Mouse (Mus musculus) midbrain, postnatal 0 days (tissue): ENCODE measurements around the gene Gm49318. TPM values are rescaled to one million over a fixed set of nuclear protein-coding genes. Genes with fewer than 3 reads are reported as not detected.
A peak's percentile ranks its signal among the peaks of the same experiment; 100 is the strongest.

ENCODE experiments used
- ATAC-seq: fragments of 200-750 bp; cut with Nextera tagmentation; 2 replicates; pipeline ENCODE4 v1.8.0; 2017; ENCODE audit warnings: moderate number of reproducible peaks, mild to moderate bottlenecking, moderate TSS enrichment, moderate library complexity; ENCODE audit not compliant: low FRiP score
- DNase-seq: peaks from one replicate; pipeline ENCODE4 v3.0.0-alpha.2; 2015; ENCODE audit warnings: low spot score
- H3K27ac ChIP-seq: fragments of 300-500 bp; sonication (generic); 2 replicates; pipeline ENCODE4 v1.5.1; 2014; ENCODE audit warnings: low read depth, mild to moderate bottlenecking, low read length, mixed read lengths
- H3K27me3 ChIP-seq: fragments of 300-500 bp; sonication (generic); 2 replicates; pipeline ENCODE4 v1.6.1; 2014; ENCODE audit warnings: low read length, control low read depth, mixed read lengths; ENCODE audit not compliant: insufficient read depth
- H3K36me3 ChIP-seq: fragments of 300-500 bp; sonication (generic); 2 replicates; pipeline ENCODE4 v1.6.1; 2014; ENCODE audit warnings: low read length, control low read depth, mixed read lengths; ENCODE audit not compliant: insufficient read depth
- H3K4me1 ChIP-seq: fragments of 300-500 bp; sonication (generic); 2 replicates; pipeline ENCODE4 v1.6.1; 2014; ENCODE audit warnings: mild to moderate bottlenecking, control low read depth, antibody characterized with exemption, low read length, mixed read lengths; ENCODE audit not compliant: insufficient read depth
- H3K4me2 ChIP-seq: fragments of 300-500 bp; sonication (generic); 2 replicates; pipeline ENCODE4 v1.6.1; 2014; ENCODE audit warnings: low read depth, mild to moderate bottlenecking, low read length, mixed read lengths; ENCODE audit not compliant: poor library complexity, severe bottlenecking
- H3K4me3 ChIP-seq: fragments of 300-500 bp; sonication (generic); 2 replicates; pipeline ENCODE4 v1.5.1; 2014; ENCODE audit warnings: low read depth, mild to moderate bottlenecking, low read length, moderate library complexity
- H3K9ac ChIP-seq: fragments of 300-500 bp; sonication (generic); replicated peaks from 2 replicates; pipeline ENCODE4 v1.6.1; 2014; ENCODE audit warnings: mild to moderate bottlenecking, low read length, moderate library complexity, mixed read lengths; ENCODE audit not compliant: poor library complexity, severe bottlenecking
- H3K9me3 ChIP-seq: fragments of 300-500 bp; sonication (generic); 2 replicates; pipeline ENCODE4 v1.6.1; 2016; ENCODE audit warnings: low read length, control low read depth
- CTCF ChIP-seq: IDR thresholded peaks from 2 replicates; pipeline ENCODE4 v1.5.1; 2016; ENCODE audit warnings: antibody characterized with exemption, mild to moderate bottlenecking
- WGBS: fragments of 180-500 bp; shearing (Covaris S2); extraction: QIAGEN DNeasy Blood & Tissue Kit; methylation state at CpG from one replicate; pipeline ENCODE4 v1.1.7; 2014; 5-methylcytosine and 5-hydroxymethylcytosine counted together
- polyA plus RNA-seq: library from polyadenylated mRNA; unstranded; fragments of >200 nt; fragmentation: Nextera tagmentation; extraction: Ambion mirVana; gene quantifications from 2 replicates; pipeline ENCODE4 v1.2.1, GENCODE M21; 2015
- total RNA-seq: library from RNA; depleted of rRNA; stranded (reverse); fragments of >200 nt; gene quantifications from 2 replicates; pipeline ENCODE4 v1.2.3, GENCODE M21; 2014

Gene Gm49318
- total and polyA plus RNA-seq, 2 experiments from 2014 or later = 0.36 TPM; not detected in 1

GRCm38 (mm10) chr9:22089986-22090385 is 18.9 kb upstream of the Gm49318 start:
- Histone ChIP-seq H3K27ac (no peak overlapping the region), H3K4me1 (0 out of 2 replicates have a peak, but pooled peaks cover 4% of the 10 kb centered on the region), H3K27me3 (no peaks in the 10 kb centered on the region), H3K9ac (no peak overlapping the region), H3K4me3 (no peak overlapping the region), H3K9me3 (no peaks in the 10 kb centered on the region), H3K36me3 (no peaks in the 10 kb centered on the region), H3K4me2 (no peak overlapping the region)
- 79% methylated on average over 7 of the region's 7 CpGs for WGBS
- ATAC-seq (no peak), DNase-seq (no peak)
- TF ChIP-seq CTCF = no peak

GRCm38 (mm10) chr9:22089281-22089680 is 18.2 kb upstream of the Gm49318 start:
- DNase-seq (no peak), ATAC-seq (no peak)
- TF ChIP-seq CTCF = peak; percentile 2; the same call in 1 of the 2 replicates

GRCm38 (mm10) chr9:22087034-22087618 is 16.1 kb upstream of the Gm49318 start:
- Histone ChIP-seq H3K4me2 (no peak overlapping the region), H3K4me3 (no peak overlapping the region), H3K9me3 (no peaks in the 10 kb centered on the region), H3K27me3 (no peaks in the 10 kb centered on the region), H3K36me3 (no peaks in the 10 kb centered on the region), H3K4me1 (0 out of 2 replicates have a peak, but pooled peaks cover 4% of the 10 kb centered on the region), H3K27ac (no peak overlapping the region), H3K9ac (no peak overlapping the region)
- no peak for DNase-seq
- ATAC-seq = no peak
- 81% methylated on average over 2 of the region's 2 CpGs for WGBS
- no peak for TF ChIP-seq CTCF

More at GRCm38 (mm10) chr9:22089281-22089680, 18.2 kb upstream of the Gm49318 start:
- H3K4me2 ChIP-seq = no peak overlapping the region
- H3K36me3 ChIP-seq = no peaks in the 10 kb centered on the region
- 0 out of 2 replicates have a peak, but pooled peaks cover 4% of the 10 kb centered on the region for H3K4me1 ChIP-seq
- no peak overlapping the region for H3K9ac ChIP-seq
- H3K9me3 ChIP-seq = no peaks in the 10 kb centered on the region
- H3K27me3 ChIP-seq = no peaks in the 10 kb centered on the region
- no peak overlapping the region for H3K27ac ChIP-seq
- 96% methylated on average over 7 of the region's 7 CpGs for WGBS
- no peak overlapping the region for H3K4me3 ChIP-seq

- no peak for TF ChIP-seq CTCF
- Histone ChIP-seq H3K4me1 (0 out of 2 replicates have a peak, but pooled peaks cover 4% of the 10 kb centered on the region), H3K27ac (peak overlapping the region; percentile 76), H3K4me3 (peak overlapping the region; percentile 65), H3K9ac (peak overlapping the region; percentile 71; the same call in 1 of the 2 replicates), H3K27me3 (no peaks in the 10 kb centered on the region), H3K36me3 (no peaks in the 10 kb centered on the region), H3K4me2 (peak overlapping the region; percentile 75), H3K9me3 (no peaks in the 10 kb centered on the region)
- ATAC-seq (no peak), DNase-seq (no peak)
- 72% methylated on average over 6 of the region's 6 CpGs for WGBS
These were observed 15.0 kb upstream of the Gm49318 start for GRCm38 (mm10) chr9:22086012-22086411.

- Histone ChIP-seq H3K9ac (peak within 1 kb of the TSS; percentile 71), H3K4me2 (peak within 1 kb of the TSS; percentile 75), H3K27ac (peak within 1 kb of the TSS; percentile 76), H3K36me3 (no peaks in the 10 kb centered on the region), H3K4me1 (0 out of 2 replicates have a peak, but pooled peaks cover 4% of the 10 kb centered on the region), H3K4me3 (peak within 1 kb of the TSS; percentile 65), H3K27me3 (no peaks in the 10 kb centered on the region), H3K9me3 (no peaks in the 10 kb centered on the region)
- DNase-seq (peak; percentile 97), ATAC-seq (peak; percentile 97)
- TF ChIP-seq CTCF = no peak
- WGBS = under 1% methylated on average over 48 of the region's 48 CpGs
These were observed 14.2 kb upstream of the Gm49318 start, which contains the start of gene Ecsit for GRCm38 (mm10) chr9:22085022-22085834. Ecsit (minus strand) TSS chr9:22085438.

GRCm38 (mm10) chr9:22084667-22085021 is 13.6 kb upstream of the Gm49318 start:
- Histone ChIP-seq H3K9ac (peak overlapping the region; percentile 71), H3K4me2 (peak overlapping the region; percentile 67), H3K4me1 (0 out of 2 replicates have a peak, but pooled peaks cover 4% of the 10 kb centered on the region), H3K36me3 (no peaks in the 10 kb centered on the region), H3K27ac (peak overlapping the region; percentile 76; the same call in 1 of the 2 replicates), H3K27me3 (no peaks in the 10 kb centered on the region), H3K9me3 (no peaks in the 10 kb centered on the region), H3K4me3 (peak overlapping the region; percentile 65)
- no peak for DNase-seq
- no peak for TF ChIP-seq CTCF
- 32% methylated on average over 4 of the region's 4 CpGs for WGBS
- ATAC-seq = no peak
